Mouse (Mus musculus) stomach, postnatal 0 days (tissue): Measurements from ENCODE around the gene Grb7. TPM values are rescaled to one million over a fixed set of nuclear protein-coding genes. Genes with fewer than 3 reads are reported as not detected.

Experiments
- ATAC-seq: fragments of 200-750 bp; cut with Nextera tagmentation; 2 replicates; pipeline ENCODE4 v1.8.0; 2017; ENCODE audit not compliant: low FRiP score, low TSS enrichment
- DNase-seq: peaks from one replicate; pipeline ENCODE4 v3.0.0-alpha.2; 2016; ENCODE audit warnings: low spot score
- H3K27ac ChIP-seq: fragments of 300-500 bp; sonication (generic); replicated peaks from 2 replicates; pipeline ENCODE4 v1.5.1; 2014; ENCODE audit warnings: mild to moderate bottlenecking, control low read depth
- H3K27me3 ChIP-seq: fragments of 300-500 bp; sonication (generic); 2 replicates; pipeline ENCODE4 v1.6.1; 2014; ENCODE audit warnings: low read length; ENCODE audit not compliant: control insufficient read depth, insufficient read depth
- H3K36me3 ChIP-seq: fragments of 300-500 bp; sonication (generic); 2 replicates; pipeline ENCODE4 v1.6.1; 2014; ENCODE audit warnings: low read length, mixed read lengths; ENCODE audit not compliant: control insufficient read depth, insufficient read depth
- H3K4me1 ChIP-seq: fragments of 300-500 bp; sonication (generic); replicated peaks from 2 replicates; pipeline ENCODE4 v1.6.1; 2014; ENCODE audit warnings: antibody characterized with exemption; ENCODE audit not compliant: control insufficient read depth, insufficient read depth
- H3K4me2 ChIP-seq: fragments of 300-500 bp; sonication (generic); replicated peaks from 2 replicates; pipeline ENCODE4 v1.6.1; 2014; ENCODE audit warnings: low read depth, mild to moderate bottlenecking, control low read depth, moderate library complexity
- H3K4me3 ChIP-seq: fragments of 300-500 bp; sonication (generic); 2 replicates; pipeline ENCODE4 v1.5.1; 2014; ENCODE audit warnings: low read depth, low read length, control low read depth
- H3K9ac ChIP-seq: fragments of 300-500 bp; sonication (generic); 2 replicates; pipeline ENCODE4 v1.6.1; 2014; ENCODE audit warnings: mild to moderate bottlenecking, low read length, control low read depth, mixed read lengths
- H3K9me3 ChIP-seq: fragments of 300-500 bp; sonication (generic); 2 replicates; pipeline ENCODE4 v1.6.1; 2016; ENCODE audit warnings: low read length; ENCODE audit not compliant: control insufficient read depth
- CTCF ChIP-seq: IDR thresholded peaks from 2 replicates; pipeline ENCODE4 v1.5.1; 2016; ENCODE audit warnings: antibody characterized with exemption, low read depth, mild to moderate bottlenecking, moderate library complexity
- EP300 ChIP-seq: optimal IDR thresholded peaks from 2 replicates; pipeline ENCODE3; 2016; ENCODE audit warnings: antibody characterized with exemption
- WGBS: fragments of 180-500 bp; shearing (Covaris S2); extraction: QIAGEN DNeasy Blood & Tissue Kit; methylation state at CpG from one replicate; pipeline ENCODE4 v1.1.7; 2014; 5-methylcytosine and 5-hydroxymethylcytosine counted together
- polyA plus RNA-seq: library from polyadenylated mRNA; unstranded; fragments of >200 nt; fragmentation: Nextera tagmentation; extraction: Ambion mirVana; gene quantifications from 2 replicates; pipeline ENCODE4 v1.2.1, GENCODE M21; 2015

Gene Grb7
- polyA plus RNA-seq, 1 experiment from 2014 or later, result 23.0 TPM

- no peaks in the 10 kb centered on the region for H3K9me3 ChIP-seq
- no peak overlapping the region; the same call in 1 of the 2 replicates for H3K4me2 ChIP-seq
- no peaks in the 10 kb centered on the region for H3K27me3 ChIP-seq
- no peak overlapping the region for H3K4me3 ChIP-seq
- DNase-seq (no peak), ATAC-seq (no peak)
- H3K4me1 ChIP-seq, result 0 out of 2 replicates have a peak, but pooled peaks cover 4% of the 10 kb centered on the region
- TF ChIP-seq EP300 (no peak), CTCF (no peak)
- H3K9ac ChIP-seq, result no peak overlapping the region
- H3K36me3 ChIP-seq, result peaks cover 13% of the 10 kb centered on the region
- 48% methylated on average over 6 of the region's 6 CpGs for WGBS
- H3K27ac ChIP-seq, result peak overlapping the region; percentile 76
These were observed 27.9 kb upstream of the Grb7 start for GRCm38 (mm10) chr11:98418273-98418672.

DNA sequence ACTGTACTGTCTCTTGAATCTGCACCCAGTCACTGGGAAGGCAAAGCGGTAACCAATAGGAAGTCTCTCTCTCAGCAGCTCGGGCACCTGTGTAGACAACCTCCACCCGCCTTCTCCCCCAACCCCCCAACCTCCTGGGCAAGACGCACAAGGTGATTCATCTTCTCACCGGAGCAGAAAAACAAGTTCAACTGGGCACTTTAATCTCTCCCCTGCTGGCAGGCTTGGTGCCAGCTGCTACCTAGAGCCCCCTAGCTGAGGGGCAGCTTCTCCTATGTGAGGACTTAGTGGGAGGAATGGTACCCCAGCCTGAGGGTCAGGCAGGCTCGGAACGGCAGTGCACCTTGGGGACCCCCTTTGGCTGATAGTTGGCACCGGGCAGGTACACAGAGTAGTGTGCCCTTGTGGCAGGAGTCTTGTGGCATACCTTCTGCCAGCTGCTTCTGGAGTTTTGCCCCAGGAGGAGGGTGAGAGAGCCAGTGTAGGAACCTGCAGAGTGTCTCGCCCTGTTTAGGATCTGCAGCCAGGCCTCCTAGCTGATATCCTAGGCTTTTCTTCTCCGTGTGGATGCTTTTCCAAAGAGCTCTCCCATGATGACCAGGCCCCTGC is 27.2 kb upstream of the Grb7 start:
- Histone ChIP-seq H3K4me3 (no peak overlapping the region), H3K4me1 (0 out of 2 replicates have a peak, but pooled peaks cover 1% of the 10 kb centered on the region), H3K9me3 (no peaks in the 10 kb centered on the region), H3K27ac (peak overlapping the region; percentile 91), H3K36me3 (peaks cover 16% of the 10 kb centered on the region), H3K9ac (peak overlapping the region; percentile 23; the same call in 1 of the 2 replicates), H3K27me3 (no peaks in the 10 kb centered on the region), H3K4me2 (no peak overlapping the region)
- ATAC-seq (peak; percentile 68), DNase-seq (peak; percentile 84)
- 47% methylated on average over 10 of the region's 10 CpGs for WGBS
- TF ChIP-seq EP300 (peak; percentile 94), CTCF (peak; percentile 54)

GRCm38 (mm10) chr11:98426592-98426991 is 19.6 kb upstream of the Grb7 start:
- no peaks in the 10 kb centered on the region for H3K4me1 ChIP-seq
- H3K4me2 ChIP-seq, result no peak overlapping the region
- no peak for TF ChIP-seq EP300
- TF ChIP-seq CTCF, result no peak
- peak overlapping the region; percentile 87 for H3K27ac ChIP-seq
- H3K4me3 ChIP-seq, result no peak overlapping the region
- H3K27me3 ChIP-seq, result no peaks in the 10 kb centered on the region
- 84% methylated on average over 7 of the region's 7 CpGs for WGBS
- peaks cover 31% of the 10 kb centered on the region for H3K36me3 ChIP-seq
- H3K9me3 ChIP-seq, result no peaks in the 10 kb centered on the region
- ATAC-seq (no peak), DNase-seq (peak; percentile 14)
- H3K9ac ChIP-seq, result no peak overlapping the region

- DNase-seq, result peak; percentile 70
- no peaks in the 10 kb centered on the region for H3K9me3 ChIP-seq
- no peaks in the 10 kb centered on the region for H3K4me1 ChIP-seq
- H3K4me3 ChIP-seq, result no peak overlapping the region
- ATAC-seq, result peak; percentile 75
- H3K27ac ChIP-seq, result peak overlapping the region; percentile 87
- WGBS, result 56% methylated on average over 5 of the region's 5 CpGs
- H3K27me3 ChIP-seq, result no peaks in the 10 kb centered on the region
- no peak for TF ChIP-seq EP300
- no peak for TF ChIP-seq CTCF
- no peak overlapping the region for H3K4me2 ChIP-seq
- no peak overlapping the region for H3K9ac ChIP-seq
- H3K36me3 ChIP-seq, result peaks cover 27% of the 10 kb centered on the region
These were observed 17.8 kb upstream of the Grb7 start for GRCm38 (mm10) chr11:98428436-98428835.

DNA sequence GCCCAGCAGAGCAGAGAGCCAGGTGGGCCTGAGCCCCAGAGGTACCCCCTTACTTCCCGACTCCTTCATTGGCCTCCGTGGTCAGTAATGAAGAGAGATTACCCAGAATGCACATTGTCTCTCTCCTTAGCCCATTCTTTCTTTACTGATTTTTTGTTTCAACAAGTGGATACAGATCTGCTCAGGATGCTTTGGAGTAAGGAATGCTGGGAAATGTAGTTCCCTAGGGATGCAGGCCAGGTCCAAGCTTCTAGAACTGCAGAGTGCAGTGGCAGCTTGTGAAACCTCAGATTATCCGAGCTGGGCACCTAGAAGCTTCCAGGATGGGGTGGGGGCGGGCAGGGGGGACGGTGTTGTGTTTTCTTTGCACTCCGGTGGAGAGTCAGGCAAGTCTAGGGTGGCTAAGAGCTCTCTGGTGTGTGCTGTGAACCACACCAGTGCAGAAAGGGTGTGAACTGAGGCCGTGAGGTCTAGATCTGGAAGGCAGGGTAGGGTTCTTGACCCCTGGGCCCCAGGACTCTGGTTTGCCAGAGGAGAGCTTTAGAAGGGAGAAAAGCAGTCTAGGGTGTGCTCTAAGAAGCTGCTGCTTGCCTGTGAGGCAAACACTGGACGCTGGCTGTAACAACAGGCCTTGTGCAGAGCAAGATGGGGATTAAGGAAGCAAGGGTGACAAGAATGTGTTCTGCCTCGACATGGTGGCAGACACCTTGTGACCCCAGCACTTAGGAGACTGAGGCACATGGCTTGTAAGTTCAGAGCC is 14.3 kb upstream of the Grb7 start:
- no peak for ATAC-seq
- Histone ChIP-seq H3K27me3 (no peaks in the 10 kb centered on the region), H3K27ac (no peak overlapping the region), H3K36me3 (peaks cover 36% of the 10 kb centered on the region), H3K4me3 (no peak overlapping the region), H3K9ac (no peak overlapping the region), H3K4me2 (no peak overlapping the region), H3K9me3 (no peaks in the 10 kb centered on the region), H3K4me1 (no peaks in the 10 kb centered on the region)
- DNase-seq, result no peak
- TF ChIP-seq CTCF (no peak), EP300 (no peak)
- 76% methylated on average over 9 of the region's 9 CpGs for WGBS

GRCm38 (mm10) chr11:98435723-98436122 is 10.5 kb upstream of the Grb7 start:
- H3K4me1 ChIP-seq, result no peaks in the 10 kb centered on the region
- H3K9me3 ChIP-seq, result no peaks in the 10 kb centered on the region
- H3K36me3 ChIP-seq, result peaks cover 27% of the 10 kb centered on the region
- ATAC-seq (no peak), DNase-seq (no peak)
- 85% methylated on average over 9 of the region's 9 CpGs for WGBS
- H3K27ac ChIP-seq, result no peak overlapping the region
- no peaks in the 10 kb centered on the region for H3K27me3 ChIP-seq
- TF ChIP-seq EP300, result no peak
- no peak overlapping the region for H3K9ac ChIP-seq
- H3K4me3 ChIP-seq, result no peak overlapping the region
- H3K4me2 ChIP-seq, result no peak overlapping the region
